Mouse (Mus musculus): ENCODE measurements around the gene Plcl2.

DNA sequence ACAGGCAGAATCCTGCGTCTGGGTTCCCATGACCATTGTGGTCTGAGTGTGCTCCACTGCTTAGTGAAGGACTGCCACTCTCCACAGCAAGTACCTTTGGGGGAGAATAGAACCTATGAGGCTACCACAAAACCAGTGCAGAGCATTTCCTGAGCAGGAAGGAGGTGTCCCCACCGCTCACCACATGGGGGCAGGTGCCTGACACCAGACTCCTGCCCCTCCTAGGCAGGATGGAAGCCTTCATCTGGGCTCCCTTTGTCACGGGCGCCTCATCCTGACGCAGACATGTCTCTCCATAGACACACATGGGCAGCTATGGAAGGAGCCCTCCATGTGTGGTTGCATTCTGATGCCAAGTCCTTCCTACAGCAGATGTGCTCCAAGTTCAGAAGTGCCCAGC is 222.7 kb downstream of the Plcl2 start:
- no peak for TF ChIP-seq GATA1 (IDR thresholded peaks at IDR 0.05; ENCODE audit: borderline replicate concordance, low read length)
- no peak for TF ChIP-seq FLI1 (IDR thresholded peaks at IDR 0.05; ENCODE audit: low read length)
